Mouse (Mus musculus): ENCODE measurements around the gene Pithd1. TPM values are rescaled to one million over a fixed set of nuclear protein-coding genes. Genes with fewer than 3 reads are reported as not detected.
"Not testable (repeated sequence)": the region's sequence is repeated elsewhere in the genome, so short reads cannot be mapped to it uniquely, and the experiment has no call there.

Gene Pithd1
- polyA plus RNA-seq, 1 experiment from 2014 or later: 52.7 TPM

GRCm38 (mm10) chr4:135951505-135951904 is 35.6 kb downstream of the Pithd1 start:
- H3K9ac ChIP-seq: no peak overlapping the region
- H3K4me1 ChIP-seq: peaks cover 31% of the 10 kb centered on the region
- H3K27me3 ChIP-seq: no peaks in the 10 kb centered on the region
- H3K9me3 ChIP-seq (replicated peaks): no peaks in the 10 kb centered on the region
- no peak overlapping the region for H3K27ac ChIP-seq
- peaks cover 46% of the 10 kb centered on the region for H3K36me3 ChIP-seq
- H3K4me3 ChIP-seq (replicated peaks): no peak overlapping the region
- no peak for ATAC-seq (replicated peaks; ENCODE audit: low FRiP score)
- WGBS: 94% methylated on average over 3 of the region's 3 CpGs
- no peak overlapping the region for H3K4me2 ChIP-seq

- peaks cover 37% of the 10 kb centered on the region for H3K4me1 ChIP-seq
- H3K27ac ChIP-seq: 0 out of 2 replicates have a peak overlapping the region, but pooled peaks have one; percentile 39
- no peak overlapping the region for H3K4me3 ChIP-seq (replicated peaks)
- peaks cover 37% of the 10 kb centered on the region for H3K36me3 ChIP-seq
- no peaks in the 10 kb centered on the region for H3K27me3 ChIP-seq
- H3K4me2 ChIP-seq: no peak overlapping the region
- H3K9me3 ChIP-seq (replicated peaks): no peaks in the 10 kb centered on the region
- no peak overlapping the region for H3K9ac ChIP-seq
- WGBS: 79% methylated on average over 6 of the region's 6 CpGs
- ATAC-seq (replicated peaks; ENCODE audit: low FRiP score): no peak
Measured at GRCm38 (mm10) chr4:135950365-135950764, 36.7 kb downstream of the Pithd1 start.

DNA sequence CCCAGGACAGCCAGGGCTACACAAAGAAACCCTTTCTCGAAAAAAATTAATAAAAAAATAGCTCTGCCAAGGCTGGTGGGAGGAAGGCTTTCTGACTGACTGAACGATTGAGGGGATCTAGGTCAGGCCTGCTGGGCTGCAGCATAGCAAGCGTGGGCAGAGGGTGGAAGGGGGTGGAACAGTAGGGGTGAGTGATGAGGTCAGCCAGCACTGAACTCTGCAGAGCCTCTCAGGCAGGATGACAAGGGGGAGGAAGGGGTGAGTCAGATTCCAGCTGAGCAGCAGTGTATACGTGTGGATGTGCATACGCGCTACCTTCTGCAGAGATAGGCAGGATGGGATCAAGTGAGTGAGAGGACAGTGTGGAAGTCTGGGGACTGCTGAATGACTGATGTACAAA is 37.2 kb downstream of the Pithd1 start:
- H3K27ac ChIP-seq: peak overlapping the region; percentile 39; the same call in 1 of the 2 replicates
- H3K4me2 ChIP-seq: no peak overlapping the region
- no peak overlapping the region for H3K9ac ChIP-seq
- no peaks in the 10 kb centered on the region for H3K9me3 ChIP-seq (replicated peaks)
- H3K27me3 ChIP-seq: no peaks in the 10 kb centered on the region
- peak; percentile 37; the same call in 1 of the 2 replicates for ATAC-seq (replicated peaks; ENCODE audit: low FRiP score)
- H3K36me3 ChIP-seq: peaks cover 33% of the 10 kb centered on the region
- WGBS: 32% methylated on average over 6 of the region's 6 CpGs
- H3K4me1 ChIP-seq: peaks cover 37% of the 10 kb centered on the region
- no peak overlapping the region for H3K4me3 ChIP-seq (replicated peaks)

DNA sequence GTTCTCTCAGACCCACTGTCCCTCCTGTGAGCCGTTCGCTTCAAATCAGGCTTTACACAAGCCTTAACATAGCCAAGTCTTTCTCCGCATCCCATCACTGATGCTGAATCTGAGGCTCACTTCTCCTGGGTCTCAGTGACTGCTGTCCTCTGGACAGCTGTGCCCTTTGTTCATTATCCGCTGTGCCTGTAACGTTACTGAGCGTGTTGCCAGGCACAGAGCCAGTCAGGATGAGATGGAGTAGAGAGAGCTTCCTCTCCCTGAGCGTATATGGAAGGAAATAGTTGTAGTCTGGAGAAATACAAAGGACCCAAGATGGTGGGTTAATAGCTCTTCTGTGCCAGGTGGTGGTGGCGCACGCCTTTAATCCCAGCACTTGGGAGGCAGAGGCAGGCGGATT is 37.6 kb downstream of the Pithd1 start:
- Histone ChIP-seq H3K9ac (no peak overlapping the region), H3K4me2 (no peak overlapping the region), H3K27me3 (no peaks in the 10 kb centered on the region), H3K4me3 (replicated peaks) (no peak overlapping the region), H3K27ac (peak overlapping the region; percentile 39), H3K4me1 (peaks cover 37% of the 10 kb centered on the region), H3K36me3 (peaks cover 30% of the 10 kb centered on the region), H3K9me3 (replicated peaks) (no peaks in the 10 kb centered on the region)
- WGBS: 88% methylated on average over 10 of the region's 10 CpGs
- ATAC-seq (replicated peaks; ENCODE audit: low FRiP score): no peak

- WGBS: 83% methylated on average over 8 of the region's 8 CpGs
- Histone ChIP-seq H3K9me3 (replicated peaks) (no peaks in the 10 kb centered on the region), H3K27ac (no peak overlapping the region), H3K4me1 (peaks cover 39% of the 10 kb centered on the region), H3K4me2 (peak overlapping the region; percentile 3; the same call in 1 of the 2 replicates), H3K4me3 (replicated peaks) (no peak overlapping the region), H3K9ac (no peak overlapping the region), H3K27me3 (no peaks in the 10 kb centered on the region), H3K36me3 (peaks cover 23% of the 10 kb centered on the region)
- ATAC-seq (replicated peaks; ENCODE audit: low FRiP score): no peak
Measured at GRCm38 (mm10) chr4:135948142-135948541, 38.9 kb downstream of the Pithd1 start.

DNA sequence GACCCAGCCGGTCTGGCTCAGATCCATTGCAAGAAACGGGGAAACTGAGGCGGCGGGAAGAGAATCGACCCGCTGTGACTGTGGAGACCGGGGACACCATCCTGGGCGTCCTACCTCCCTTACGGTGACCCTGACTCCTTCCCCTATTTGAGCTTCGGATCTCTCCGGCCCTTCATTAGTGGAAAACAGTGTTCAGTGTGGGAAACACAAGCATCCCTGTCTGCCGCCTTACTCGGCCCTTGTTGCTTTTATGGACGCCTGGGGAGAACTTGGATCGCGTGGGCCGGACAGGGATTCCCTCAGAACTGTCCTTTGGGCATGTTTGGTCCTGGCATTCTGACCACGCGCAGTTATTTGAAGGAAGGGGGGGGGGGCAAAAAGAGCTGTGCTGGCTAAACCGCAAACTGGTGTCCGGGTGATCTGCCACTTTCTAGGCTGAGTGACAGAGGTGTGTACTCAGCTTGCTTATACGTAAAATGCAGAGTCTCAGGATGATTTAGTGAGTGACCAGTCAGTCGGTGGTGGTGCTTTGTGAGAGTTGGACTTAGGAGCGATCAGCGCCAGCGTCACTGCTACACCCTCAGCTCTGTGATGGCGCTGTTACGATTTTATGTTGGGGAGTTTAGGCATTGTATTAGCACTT is 40.3 kb downstream of the Pithd1 start:
- H3K27me3 ChIP-seq: no peaks in the 10 kb centered on the region
- ATAC-seq (replicated peaks; ENCODE audit: low FRiP score): peak; percentile 12
- H3K9ac ChIP-seq: peak overlapping the region; percentile 80
- under 1% methylated on average over 28 of the region's 28 CpGs for WGBS
- H3K36me3 ChIP-seq: peaks cover 10% of the 10 kb centered on the region
- H3K27ac ChIP-seq: peak overlapping the region; percentile 74
- peak overlapping the region; percentile 85 for H3K4me2 ChIP-seq
- H3K9me3 ChIP-seq (replicated peaks): no peaks in the 10 kb centered on the region
- peaks cover 39% of the 10 kb centered on the region for H3K4me1 ChIP-seq
- H3K4me3 ChIP-seq (replicated peaks): peak overlapping the region; percentile 85

DNA sequence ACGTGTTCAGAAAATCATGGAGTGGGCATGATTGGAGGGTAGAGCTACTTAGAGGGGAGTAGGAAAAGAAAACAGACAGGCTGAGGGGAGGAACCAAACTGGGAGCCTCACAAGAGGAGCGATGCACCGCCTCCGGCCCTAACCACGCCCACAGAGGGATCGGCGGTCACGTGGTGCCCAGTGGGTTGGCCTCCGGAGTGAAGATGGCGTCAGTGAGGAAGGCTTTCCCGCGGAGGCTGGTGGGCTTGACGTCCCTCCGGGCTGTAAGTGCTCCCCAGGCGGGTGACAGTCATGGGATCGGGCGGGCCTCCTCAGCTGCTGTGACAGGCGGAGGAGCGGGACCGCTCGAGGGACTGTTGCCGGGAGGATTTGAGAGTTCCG is 40.8 kb downstream of the Pithd1 start, which contains the start of gene Hmgcl:
TSS of gene Hmgcl (plus strand) at position 171 of the 381 bp plus-strand sequence.
- WGBS: under 1% methylated on average over 23 of the region's 23 CpGs
- peaks cover 5% of the 10 kb centered on the region for H3K36me3 ChIP-seq
- peaks cover 39% of the 10 kb centered on the region for H3K4me1 ChIP-seq
- H3K27ac ChIP-seq: peak within 1 kb of the TSS; percentile 74
- H3K27me3 ChIP-seq: no peaks in the 10 kb centered on the region
- H3K9me3 ChIP-seq (replicated peaks): no peaks in the 10 kb centered on the region
- peak within 1 kb of the TSS; percentile 85 for H3K4me3 ChIP-seq (replicated peaks)
- peak within 1 kb of the TSS; percentile 80 for H3K9ac ChIP-seq
- peak within 1 kb of the TSS; percentile 85 for H3K4me2 ChIP-seq
- peak; percentile 91 for ATAC-seq (replicated peaks; ENCODE audit: low FRiP score)

GRCm38 (mm10) chr4:135945706-135946105 is 41.4 kb downstream of the Pithd1 start:
- peak; percentile 19; the same call in 1 of the 2 replicates for ATAC-seq (replicated peaks; ENCODE audit: low FRiP score)
- peaks cover 39% of the 10 kb centered on the region for H3K4me1 ChIP-seq
- WGBS: 75% methylated on average over 10 of the region's 10 CpGs
- H3K4me3 ChIP-seq (replicated peaks): peak overlapping the region; percentile 85
- peak overlapping the region; percentile 80 for H3K9ac ChIP-seq
- no peaks in the 10 kb centered on the region for H3K27me3 ChIP-seq
- H3K4me2 ChIP-seq: peak overlapping the region; percentile 85
- H3K36me3 ChIP-seq: peaks cover 5% of the 10 kb centered on the region
- no peaks in the 10 kb centered on the region for H3K9me3 ChIP-seq (replicated peaks)
- peak overlapping the region; percentile 74 for H3K27ac ChIP-seq

DNA sequence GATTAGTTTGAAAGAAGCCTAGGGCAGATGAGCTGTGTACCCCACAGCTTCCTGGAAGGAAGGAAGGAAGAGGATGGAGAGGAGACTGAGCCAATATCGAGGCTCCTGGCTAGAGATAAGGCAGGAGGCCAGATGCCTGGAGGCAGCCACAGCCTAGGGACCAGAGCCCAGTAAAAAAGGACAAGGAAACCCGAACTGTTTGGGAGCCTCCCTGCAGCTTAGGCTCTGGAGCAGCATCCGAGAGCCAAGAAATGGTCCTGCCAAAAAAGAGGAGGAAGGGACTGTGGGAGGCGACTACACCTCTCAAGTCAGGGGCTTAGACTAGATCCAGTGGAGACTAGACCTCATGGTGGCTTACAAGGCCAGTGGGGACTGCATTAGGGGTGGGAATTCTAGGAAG is 43.7 kb downstream of the Pithd1 start:
- 47% methylated on average over 4 of the region's 4 CpGs for WGBS
- Histone ChIP-seq H3K4me1 (peaks cover 21% of the 10 kb centered on the region), H3K9ac (no peak overlapping the region), H3K27ac (no peak overlapping the region), H3K27me3 (no peaks in the 10 kb centered on the region), H3K36me3 (peaks cover 22% of the 10 kb centered on the region), H3K9me3 (replicated peaks) (no peaks in the 10 kb centered on the region), H3K4me3 (replicated peaks) (no peak overlapping the region), H3K4me2 (no peak overlapping the region)
- ATAC-seq (replicated peaks; ENCODE audit: low FRiP score): no peak

DNA sequence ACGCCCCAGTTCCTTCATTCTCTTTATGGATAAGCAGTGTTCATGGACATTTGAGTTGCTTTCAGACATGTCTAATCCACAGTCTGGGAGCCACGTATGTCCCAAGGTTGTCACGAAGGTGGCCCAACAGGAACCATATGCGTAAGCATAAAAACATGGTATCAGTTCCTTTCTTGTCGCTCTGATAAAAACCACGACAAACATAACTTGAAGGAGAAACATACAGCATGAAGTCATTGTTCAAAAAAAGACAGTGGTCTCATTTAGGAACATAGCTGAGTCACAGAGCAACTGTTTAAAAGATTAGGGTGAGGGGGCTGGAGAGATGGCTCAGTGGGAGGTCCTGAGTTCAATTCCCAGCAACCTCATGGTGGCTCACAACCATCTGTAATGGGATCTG is 44.9 kb downstream of the Pithd1 start:
- peaks cover 11% of the 10 kb centered on the region for H3K4me1 ChIP-seq
- no peak overlapping the region for H3K4me2 ChIP-seq
- no peak overlapping the region for H3K4me3 ChIP-seq (replicated peaks)
- H3K36me3 ChIP-seq: peaks cover 33% of the 10 kb centered on the region
- no peak overlapping the region for H3K27ac ChIP-seq
- WGBS: 86% methylated on average over 6 of the region's 6 CpGs
- no peaks in the 10 kb centered on the region for H3K9me3 ChIP-seq (replicated peaks)
- H3K27me3 ChIP-seq: no peaks in the 10 kb centered on the region
- no peak overlapping the region for H3K9ac ChIP-seq
- no peak for ATAC-seq (replicated peaks; ENCODE audit: low FRiP score)

DNA sequence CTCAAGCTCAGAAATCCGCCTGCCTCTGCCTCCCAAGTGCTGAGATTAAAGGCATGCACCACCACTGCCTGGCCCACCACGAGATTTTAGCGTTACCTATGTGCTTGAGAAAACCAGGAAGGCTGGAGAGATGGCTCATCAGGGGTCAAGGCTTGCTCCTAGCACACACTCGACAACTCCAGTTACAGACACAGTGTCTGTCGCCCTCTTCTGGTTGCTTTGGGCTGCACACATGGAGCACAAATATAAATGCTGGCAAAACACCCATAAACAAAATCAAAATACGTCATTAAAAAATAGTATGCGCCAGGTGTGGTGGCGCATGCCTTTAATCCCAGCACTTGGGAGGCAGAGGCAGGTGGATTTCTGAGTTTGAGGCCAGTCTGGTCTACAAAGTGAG is 46.0 kb downstream of the Pithd1 start:
- WGBS: 87% methylated on average over 8 of the region's 8 CpGs
- not testable (repeated sequence) for ATAC-seq (replicated peaks; ENCODE audit: low FRiP score); H3K9ac ChIP-seq; H3K4me3 ChIP-seq (replicated peaks); H3K4me1 ChIP-seq; H3K27me3 ChIP-seq; H3K9me3 ChIP-seq (replicated peaks); H3K27ac ChIP-seq; H3K4me2 ChIP-seq
- peaks cover 39% of the 10 kb centered on the region for H3K36me3 ChIP-seq

DNA sequence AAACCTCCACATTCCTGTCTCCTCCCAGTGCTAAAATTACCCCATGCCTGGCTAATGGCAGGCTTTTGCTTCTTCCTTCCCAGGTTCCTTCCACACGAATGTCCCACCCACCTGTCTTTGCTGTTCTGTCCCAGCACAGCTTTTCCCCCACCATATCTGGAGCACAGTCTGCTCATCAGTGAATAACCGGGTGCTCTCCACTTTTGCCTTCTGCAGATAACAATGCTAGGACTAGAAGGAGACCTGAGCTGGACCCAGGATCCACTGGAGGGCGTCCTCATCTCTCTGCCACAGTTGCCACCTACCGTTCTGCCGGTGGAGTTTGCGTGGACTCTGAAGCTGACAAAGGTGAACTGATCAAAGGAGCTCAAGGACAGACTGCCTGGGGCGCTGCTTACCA is 48.2 kb downstream of the Pithd1 start:
- no peak for ATAC-seq (replicated peaks; ENCODE audit: low FRiP score)
- no peak overlapping the region for H3K9ac ChIP-seq
- peaks cover 48% of the 10 kb centered on the region for H3K36me3 ChIP-seq
- H3K27me3 ChIP-seq: no peaks in the 10 kb centered on the region
- H3K4me2 ChIP-seq: no peak overlapping the region
- H3K4me3 ChIP-seq (replicated peaks): no peak overlapping the region
- H3K9me3 ChIP-seq (replicated peaks): no peaks in the 10 kb centered on the region
- 69% methylated on average over 7 of the region's 7 CpGs for WGBS
- H3K27ac ChIP-seq: no peak overlapping the region
- peaks cover 3% of the 10 kb centered on the region; the same call in 1 of the 2 replicates for H3K4me1 ChIP-seq

GRCm38 (mm10) chr4:135935502-135935901 is 51.6 kb downstream of the Pithd1 start:
- no peak for ATAC-seq (replicated peaks; ENCODE audit: low FRiP score)
- H3K9ac ChIP-seq: no peak overlapping the region
- H3K9me3 ChIP-seq (replicated peaks): no peaks in the 10 kb centered on the region
- H3K27ac ChIP-seq: no peak overlapping the region
- 74% methylated on average over 5 of the region's 5 CpGs for WGBS
- H3K4me3 ChIP-seq (replicated peaks): no peak overlapping the region
- H3K4me1 ChIP-seq: no peaks in the 10 kb centered on the region
- no peaks in the 10 kb centered on the region for H3K27me3 ChIP-seq
- no peak overlapping the region for H3K4me2 ChIP-seq
- H3K36me3 ChIP-seq: peaks cover 71% of the 10 kb centered on the region
